Mouse (Mus musculus): ENCODE measurements around the gene Kcnj8.

DNA sequence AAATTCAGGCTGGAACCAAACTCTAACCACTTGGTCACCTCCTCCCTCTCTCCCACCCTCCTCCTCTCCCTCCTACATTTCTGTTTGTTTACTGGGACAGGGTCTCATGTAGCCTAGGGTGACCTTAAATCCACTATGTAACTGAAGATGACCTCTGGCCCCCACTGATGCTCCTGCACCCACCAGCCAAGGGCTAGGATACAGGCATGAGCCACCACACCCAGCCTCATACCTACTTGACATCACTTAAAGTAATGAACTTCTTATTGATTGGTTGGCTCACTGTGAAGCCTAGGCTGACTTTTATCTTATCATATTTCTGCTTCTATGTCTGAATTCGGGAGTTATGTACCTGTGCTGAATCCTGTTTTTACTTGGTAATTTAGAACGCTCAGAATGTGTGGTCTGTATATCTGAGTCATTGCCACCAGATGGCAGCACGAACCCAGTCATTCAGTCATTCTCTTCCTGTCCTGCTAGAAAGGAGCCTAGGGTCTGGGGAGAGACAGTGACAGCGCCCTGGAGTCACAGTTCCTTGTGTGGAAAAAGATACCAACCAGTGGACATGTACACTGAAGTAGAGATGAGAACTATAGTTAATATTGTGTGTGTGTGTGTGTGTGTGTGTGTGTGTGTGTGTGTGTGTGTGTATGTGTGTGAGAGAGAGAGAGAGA is 46.6 kb downstream of the Kcnj8 start:
- TF ChIP-seq CTCF (IDR thresholded peaks at IDR 0.05; ENCODE audit: low read depth, low read length), result no peak
- TF ChIP-seq TAL1 (conservative IDR thresholded peaks at IDR 0.05; ENCODE audit: low read depth, low read length), result no peak
- TF ChIP-seq GATA1 (IDR thresholded peaks at IDR 0.05; ENCODE audit: borderline replicate concordance, low read length), result no peak
- TF ChIP-seq GATA2 (IDR thresholded peaks at IDR 0.05; ENCODE audit: borderline replicate concordance, low read depth, low read length), result no peak
